Mouse (Mus musculus) cerebellum, adult 11-12 months (tissue): ENCODE results near the gene Focad.

Experiments
- DNase-seq: peaks from one replicate; pipeline ENCODE4 v3.0.0; 2022

The Focad gene

GRCm38 (mm10) chr4:88406887-88407696, 312.7 kb downstream of the Focad start:
- DNase-seq, result peak; percentile 9

DNA sequence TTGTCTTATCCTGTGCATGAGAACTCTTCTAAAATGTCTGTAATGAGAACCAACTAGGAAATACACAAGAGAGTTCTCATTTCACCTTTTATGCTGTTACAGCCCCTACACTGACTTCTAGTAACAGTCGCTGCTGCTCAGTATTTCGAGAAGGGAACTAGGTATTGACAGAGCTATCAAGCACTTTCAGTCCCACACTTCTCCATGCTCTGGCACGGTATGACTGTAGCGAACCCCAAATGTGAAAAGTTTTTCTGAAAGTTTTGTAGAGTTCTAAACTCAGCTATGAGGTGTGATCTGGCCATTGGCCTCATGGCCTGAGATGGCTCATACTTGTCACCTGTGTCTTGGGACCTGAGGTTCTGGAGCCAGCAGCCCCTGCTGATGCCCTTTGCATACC, 314.9 kb downstream of the Focad start:
- no peak for DNase-seq

- DNase-seq, result no peak
Observed at GRCm38 (mm10) chr4:88412331-88412730, 317.9 kb downstream of the Focad start.

DNA sequence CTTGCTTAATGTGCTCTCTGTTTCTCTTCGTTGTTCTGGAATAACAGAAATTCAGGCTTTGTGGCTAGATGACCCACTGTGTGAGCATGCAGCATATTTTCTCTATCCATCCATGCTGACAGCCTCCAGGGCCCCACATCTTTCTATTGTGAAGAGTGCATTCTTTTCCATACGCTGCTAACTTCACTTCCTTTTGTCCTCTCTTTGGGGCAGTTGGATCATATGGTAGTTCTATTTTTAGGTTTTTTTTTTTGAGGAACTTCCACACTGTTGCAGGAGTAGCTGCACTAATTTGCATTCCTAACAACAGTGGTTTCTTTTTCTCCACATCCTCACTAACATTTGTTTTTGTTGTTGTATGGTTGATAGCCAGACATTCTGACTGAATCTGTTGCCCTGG, 320.6 kb downstream of the Focad start:
- no peak for DNase-seq

DNA sequence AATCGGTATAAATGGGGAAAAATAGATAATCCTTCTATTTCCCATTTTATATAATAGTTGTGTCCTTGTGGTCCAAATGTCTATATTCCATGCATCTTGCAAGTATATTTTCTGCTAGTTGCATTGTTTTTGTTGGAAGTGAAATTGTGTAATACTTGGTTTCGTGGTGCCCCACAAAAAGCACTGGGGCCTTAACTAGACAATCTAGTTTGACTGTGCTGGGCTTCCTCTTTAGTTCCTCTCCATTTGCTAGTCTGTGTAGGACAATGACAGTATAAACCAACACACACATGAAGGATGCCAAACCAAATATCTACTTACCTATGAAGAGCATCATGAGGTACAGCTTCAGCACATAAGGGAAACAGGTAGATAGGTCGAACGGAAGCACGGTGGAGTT, 324.9 kb downstream of the Focad start:
- no peak for DNase-seq

- DNase-seq, result no peak
Observed at GRCm38 (mm10) chr4:88424563-88424962, 330.1 kb downstream of the Focad start.

DNA sequence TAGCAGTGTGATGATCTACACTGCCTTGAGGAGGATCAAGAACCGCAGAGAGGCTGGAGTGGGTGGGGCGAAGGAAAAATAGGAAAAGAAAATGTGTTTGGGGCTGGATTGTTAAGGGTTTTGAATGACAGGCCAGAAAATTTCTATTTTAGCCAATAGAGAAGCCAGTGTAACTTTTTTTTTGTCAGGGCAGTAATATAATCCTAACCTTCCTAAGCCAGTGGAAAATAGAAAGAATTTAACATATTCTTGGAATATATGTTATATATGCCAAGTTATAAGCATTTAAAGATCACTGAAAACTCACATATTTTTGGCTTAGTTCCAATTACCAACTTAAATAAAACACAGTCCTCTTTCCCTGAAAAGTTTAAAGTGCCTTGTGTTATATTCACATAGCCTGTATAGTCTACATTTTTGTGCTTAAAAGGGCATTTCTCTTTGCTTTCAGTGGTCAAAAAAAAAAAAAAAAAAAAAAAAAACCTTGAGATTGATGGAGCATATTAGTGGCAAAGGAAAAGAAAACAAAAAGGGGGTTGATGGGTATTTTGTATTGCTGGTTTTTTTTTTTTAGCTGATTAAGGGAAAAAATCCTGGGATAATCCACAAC, 333.3 kb downstream of the Focad start:
- no peak for DNase-seq

- DNase-seq, result no peak
Observed at GRCm38 (mm10) chr4:88432412-88433024, 338.1 kb downstream of the Focad start.

DNA sequence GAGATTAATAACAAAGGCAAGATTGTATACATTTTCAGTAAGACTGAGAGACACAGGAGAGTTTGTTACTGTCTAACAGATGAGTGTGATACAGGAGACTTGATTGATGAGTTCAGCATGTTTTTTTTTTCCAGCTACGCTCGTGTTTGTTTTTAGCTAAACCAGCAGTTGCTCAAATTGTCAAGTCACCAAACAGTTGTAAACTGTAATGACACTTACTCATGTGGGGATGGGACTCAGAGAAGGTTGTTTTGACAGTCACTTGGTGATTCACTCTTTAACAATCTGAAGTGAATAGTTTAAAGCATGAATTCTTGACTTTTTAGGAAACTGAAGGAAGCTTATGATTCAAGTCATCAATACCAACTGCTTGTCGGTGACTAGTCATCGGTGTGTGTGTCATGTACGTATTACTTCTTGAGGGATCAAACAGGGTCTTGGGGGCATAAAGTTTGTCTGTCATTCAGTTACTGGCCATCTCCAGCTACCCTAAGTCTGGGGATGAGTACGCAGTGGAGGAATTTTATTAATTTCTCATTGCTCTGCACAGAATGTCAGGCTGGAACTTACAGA, 342.2 kb downstream of the Focad start:
- no peak for DNase-seq

DNA sequence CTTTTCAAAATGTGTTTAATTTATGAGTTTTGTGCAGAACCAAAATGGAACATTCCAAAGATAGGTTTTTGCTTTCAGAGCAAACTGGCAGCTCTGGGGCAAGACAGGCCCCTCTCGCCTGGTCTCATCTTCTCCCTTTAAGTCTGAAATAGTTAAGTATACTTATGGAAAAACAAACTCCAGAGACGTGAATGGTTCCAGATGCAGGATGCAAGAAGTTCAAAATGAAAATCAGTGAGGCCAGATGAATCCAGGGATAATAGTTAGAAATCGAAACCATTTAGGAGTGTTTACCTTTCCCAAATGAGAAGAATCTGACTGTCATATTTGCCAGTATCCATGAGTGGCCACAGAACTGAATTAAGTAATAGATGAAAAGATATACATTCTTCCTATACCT, 342.7 kb downstream of the Focad start:
- DNase-seq, result no peak

GRCm38 (mm10) chr4:88437917-88438316, 343.5 kb downstream of the Focad start:
- DNase-seq, result no peak

- DNase-seq, result peak; percentile 7
Observed at GRCm38 (mm10) chr4:88438326-88438989, 344.0 kb downstream of the Focad start, which contains the start of gene Hacd4. Gene Hacd4, minus strand, starts transcription at chr4:88438928.

- DNase-seq, result no peak
Observed at GRCm38 (mm10) chr4:88438990-88439329, 344.5 kb downstream of the Focad start.

DNA sequence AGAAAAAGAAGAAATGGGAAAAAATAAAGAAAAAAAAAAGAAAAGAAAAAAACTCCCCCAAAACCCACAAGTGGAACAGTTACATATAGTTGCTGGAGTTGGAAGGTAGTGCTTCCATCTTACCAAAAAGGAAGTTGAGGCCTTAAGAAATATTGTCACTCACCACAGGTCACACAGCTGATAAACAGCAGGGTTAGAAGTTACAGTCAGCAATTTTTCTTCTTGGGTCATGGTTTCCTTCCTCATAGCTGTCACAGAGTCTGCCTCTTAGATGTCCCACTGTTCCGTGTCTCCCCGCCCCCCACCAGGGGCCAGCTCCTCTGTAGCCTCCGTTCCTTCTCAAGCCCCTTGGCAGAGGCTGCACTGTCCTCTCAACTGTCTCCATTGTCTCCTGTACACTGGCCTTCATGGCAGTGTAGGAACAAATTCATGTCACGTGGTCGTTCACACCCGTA, 345.3 kb downstream of the Focad start:
- DNase-seq, result no peak

DNA sequence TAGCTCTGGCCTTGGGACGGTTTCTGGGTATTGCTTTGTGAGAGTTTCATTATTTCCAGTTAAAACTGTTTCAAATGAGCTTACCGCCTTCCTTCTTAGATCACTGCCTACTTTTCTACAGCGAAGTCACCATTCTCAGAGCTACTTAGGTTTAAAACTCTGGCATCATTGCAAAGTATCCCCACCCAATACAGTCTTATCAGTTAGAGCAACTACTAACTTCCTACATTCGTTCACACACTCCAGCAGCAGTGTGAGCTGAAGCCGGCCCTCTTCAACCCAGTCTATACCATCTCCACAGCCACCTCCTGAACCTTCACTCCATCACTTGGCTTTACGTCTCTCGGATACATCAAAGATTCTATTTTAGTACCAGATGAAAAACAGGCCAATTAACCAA, 346.4 kb downstream of the Focad start:
- no peak for DNase-seq

DNA sequence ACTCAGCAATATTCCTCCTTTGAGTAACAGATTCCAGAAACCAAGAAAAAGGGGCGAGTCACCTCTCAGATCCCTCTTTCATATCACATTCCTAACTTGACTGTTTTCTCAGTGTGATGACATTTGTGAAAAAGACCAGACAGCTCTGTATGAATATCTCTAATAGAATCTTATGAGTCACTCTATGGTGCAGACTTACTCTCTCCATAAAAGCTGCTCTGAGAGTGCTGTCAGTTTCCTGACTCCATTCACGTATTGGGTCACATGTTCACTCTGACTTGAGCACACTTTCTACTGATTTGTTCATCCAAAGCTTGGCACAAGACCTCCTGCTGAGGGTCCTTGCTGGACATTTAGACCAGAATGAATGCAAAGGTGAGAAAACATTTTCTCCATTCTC, 354.5 kb downstream of the Focad start:
- DNase-seq, result no peak

- DNase-seq, result no peak
Observed at GRCm38 (mm10) chr4:88450087-88450765, 355.8 kb downstream of the Focad start.

DNA sequence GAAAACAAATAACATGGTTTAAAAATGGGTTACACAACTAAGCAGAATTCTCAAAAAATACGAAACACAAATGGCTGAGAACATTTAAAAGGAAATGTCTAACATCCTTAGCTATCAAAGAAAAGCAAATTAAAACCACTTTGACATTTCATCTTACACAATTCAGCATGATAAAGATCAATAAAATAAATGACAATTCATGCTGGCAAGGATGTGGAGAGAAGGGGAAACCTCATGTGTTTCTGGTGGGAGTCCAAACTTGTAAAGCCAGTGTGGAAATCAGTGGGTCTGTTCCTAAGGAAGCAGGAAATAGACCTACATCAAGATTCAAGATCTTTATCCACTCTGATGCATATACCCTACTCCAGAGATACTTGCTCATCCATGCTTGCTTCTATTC, 363.7 kb downstream of the Focad start:
- no peak for DNase-seq

DNA sequence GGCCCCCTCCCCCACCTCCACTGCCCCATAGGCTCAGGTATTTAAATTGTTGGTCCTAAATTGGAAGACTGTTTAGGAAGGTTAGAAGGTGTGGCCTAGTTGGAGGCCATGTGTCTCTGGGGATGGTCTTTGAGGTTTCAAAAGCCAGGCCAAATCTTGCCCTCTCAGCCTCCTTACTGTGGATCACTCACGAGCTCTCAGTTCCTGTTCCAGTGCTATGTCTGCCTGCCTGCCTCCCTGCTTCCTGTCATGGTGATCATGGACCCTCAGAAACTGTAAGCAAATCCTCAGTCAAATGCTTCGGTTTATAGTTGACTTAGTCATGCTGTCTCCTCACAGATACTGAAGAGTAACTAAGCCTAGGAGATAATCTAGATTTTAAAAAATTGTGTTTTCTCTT, 364.2 kb downstream of the Focad start:
- DNase-seq, result no peak
